Mouse (Mus musculus) right cerebral cortex, postnatal 36 days (tissue): ENCODE measurements around the gene Atf1.

Experiments used
- DNase-seq, 2 experiments: peaks; one replicate each; pipeline ENCODE4 v3.0.0; 2022; ENCODE audit warnings: low spot score in 2 of 2, mixed read lengths in 1 of 2

Atf1 gene

DNA sequence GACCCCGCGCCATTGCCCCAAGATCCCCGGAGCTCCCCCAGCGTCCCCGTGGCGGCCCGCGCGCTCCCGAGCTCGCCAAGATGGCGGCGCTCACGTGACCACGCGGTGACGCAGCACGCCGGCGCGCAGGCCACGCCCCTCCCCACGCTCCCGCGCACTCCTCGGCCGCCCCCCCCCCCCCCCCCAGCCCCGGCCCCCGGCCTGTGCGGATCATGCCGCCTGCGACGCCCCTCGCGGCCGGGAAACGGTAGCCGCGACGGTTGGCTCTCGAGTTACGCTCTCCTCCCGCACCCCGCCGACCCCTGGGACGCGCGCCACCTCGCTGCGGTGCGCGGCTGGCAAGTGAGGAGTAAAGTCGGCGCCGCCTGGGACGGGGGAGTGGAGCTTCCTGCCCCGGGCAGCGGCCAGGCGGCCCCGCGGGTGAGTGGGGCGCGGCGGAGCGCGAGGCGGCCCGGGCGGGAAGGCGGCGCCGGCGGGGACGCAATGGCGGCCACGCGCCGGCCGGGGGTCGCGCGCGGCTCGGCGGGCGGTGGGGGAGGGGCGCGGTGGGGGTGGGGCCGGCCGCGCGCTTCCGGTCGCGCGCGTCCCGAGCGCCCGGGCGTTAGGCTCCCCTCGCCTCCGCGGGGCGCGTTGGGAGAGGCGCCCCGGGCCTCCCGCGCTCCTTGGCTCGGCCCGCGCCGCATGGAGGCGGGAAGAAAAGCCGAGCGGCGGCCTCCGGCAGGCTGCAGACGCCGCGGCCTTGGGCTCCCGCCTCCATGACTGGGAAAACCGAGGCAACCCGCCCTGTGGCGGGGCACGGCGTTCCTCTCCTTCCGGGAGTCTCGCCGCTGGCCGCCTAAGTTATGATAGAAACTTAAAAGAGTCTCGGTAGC lies at the start of gene Atf1:
Gene Atf1, plus strand, starts transcription at position 157 of the 872 bp plus-strand sequence.
- DNase-seq, result peak; percentile 78 to 82

DNA sequence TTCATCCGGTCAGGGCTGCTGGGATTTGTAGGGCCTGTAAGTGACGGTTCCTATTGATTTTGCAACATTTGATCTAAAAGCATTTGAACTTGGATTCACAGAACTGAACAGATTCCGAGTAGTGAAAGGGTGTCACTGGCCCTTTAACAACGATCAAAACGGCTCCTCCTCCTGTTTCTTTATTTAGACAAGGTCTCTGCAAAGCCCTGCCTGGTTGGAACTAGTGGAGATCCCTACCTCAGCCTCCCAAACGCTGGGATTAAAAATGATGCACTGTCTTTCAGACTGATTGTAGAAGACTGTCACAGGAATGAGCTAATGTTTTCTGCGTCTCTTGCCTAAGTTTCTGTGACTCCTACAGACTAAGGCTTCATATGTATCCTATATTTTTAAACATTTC lies 49.1 kb upstream of the Atf1 start:
- no peak for DNase-seq

DNA sequence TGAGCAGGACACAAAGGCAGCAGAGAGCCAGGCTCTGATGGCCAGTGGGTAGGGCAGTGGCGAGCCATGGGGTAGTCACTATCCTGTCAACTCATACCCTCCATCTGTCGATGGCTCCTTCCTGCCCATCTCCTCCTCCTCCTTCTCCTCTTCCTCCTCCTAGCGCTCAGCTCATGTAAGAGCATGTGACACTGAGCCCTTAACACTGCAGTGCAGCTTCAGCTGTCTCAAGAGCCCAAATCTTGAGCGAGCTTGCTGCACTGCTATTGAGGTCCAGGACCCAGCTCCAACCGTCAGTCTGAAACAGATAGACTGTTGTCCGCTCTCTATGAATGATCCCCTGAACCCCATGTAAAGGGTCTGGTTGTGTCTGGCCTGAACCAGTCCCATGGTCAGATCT lies 47.9 kb upstream of the Atf1 start:
- no peak for DNase-seq

DNA sequence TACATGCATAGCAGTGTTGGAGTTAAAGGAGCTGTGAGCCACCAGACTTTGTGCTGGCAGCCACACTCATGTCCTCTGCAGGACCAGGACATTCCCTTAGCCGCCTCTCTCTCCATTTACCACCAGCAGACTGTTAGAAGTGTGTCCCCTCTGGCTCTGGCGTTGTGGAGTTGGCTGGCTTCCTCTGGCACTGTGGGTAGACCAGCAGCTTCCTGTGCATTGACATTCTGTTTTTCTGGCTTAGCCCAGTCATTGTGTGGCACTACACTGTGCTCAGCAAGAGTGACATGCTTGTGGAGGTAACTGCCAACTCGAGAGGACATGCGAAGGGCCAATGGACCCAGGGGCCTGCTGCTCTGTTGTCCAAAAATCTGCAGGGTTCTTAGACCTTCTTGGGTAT lies 47.4 kb upstream of the Atf1 start:
- no peak for DNase-seq

DNA sequence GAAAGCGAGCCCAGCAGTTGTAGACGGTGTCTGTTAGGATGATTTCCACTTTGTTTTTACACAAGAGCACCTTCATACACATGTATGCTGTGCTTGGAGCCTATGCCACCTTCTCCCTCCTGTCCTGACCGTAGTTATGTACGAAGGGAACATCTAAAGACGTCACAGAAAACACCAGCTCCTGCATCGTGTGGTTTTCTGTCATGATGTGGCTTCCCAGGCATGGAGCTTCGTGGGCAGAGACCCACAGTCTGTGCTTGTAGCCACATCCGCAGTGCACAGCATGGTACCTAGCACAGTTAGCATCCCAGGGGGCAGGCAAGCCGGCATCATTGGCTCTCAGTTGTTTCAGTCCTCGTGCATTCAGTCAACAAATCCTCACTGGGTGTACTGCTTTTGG lies 45.8 kb upstream of the Atf1 start:
- no peak for DNase-seq

DNA sequence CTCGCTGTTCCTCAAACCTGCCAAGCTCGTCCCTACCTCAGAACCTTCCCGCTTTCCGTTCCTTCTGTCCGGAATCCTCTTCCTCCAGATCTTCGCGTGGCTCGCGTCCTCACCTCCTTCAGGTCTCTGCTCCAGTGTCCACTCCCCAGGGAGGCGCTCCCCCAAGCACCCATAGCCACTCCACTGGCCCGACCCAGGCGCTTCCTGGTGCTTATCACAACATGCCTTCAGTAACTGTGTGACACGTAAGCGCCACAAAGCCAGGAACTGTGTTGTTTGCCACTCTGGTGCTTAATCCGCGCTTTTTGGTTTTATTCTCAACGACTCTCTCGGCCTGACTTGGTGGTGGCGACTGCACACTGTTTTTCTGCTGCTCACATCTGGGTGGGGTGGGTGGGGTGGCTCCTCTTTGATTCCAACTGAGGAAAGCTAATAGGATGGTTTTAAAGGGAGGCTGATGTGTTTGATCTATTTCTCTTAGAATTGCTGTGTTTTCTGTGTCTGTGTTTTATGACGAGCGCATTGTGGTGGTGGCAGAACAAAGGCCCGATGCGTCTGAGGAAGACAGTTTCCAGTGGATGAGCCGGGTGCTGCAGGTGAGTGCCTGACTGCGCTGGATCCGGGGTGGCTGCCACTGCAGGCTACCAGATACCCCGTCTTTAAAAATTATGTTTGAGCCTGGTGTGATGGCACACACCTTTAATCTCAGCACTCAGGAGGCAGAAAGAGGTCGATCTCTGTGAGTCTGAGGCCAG lies 44.9 kb upstream of the Atf1 start:
- DNase-seq, result no peak

DNA sequence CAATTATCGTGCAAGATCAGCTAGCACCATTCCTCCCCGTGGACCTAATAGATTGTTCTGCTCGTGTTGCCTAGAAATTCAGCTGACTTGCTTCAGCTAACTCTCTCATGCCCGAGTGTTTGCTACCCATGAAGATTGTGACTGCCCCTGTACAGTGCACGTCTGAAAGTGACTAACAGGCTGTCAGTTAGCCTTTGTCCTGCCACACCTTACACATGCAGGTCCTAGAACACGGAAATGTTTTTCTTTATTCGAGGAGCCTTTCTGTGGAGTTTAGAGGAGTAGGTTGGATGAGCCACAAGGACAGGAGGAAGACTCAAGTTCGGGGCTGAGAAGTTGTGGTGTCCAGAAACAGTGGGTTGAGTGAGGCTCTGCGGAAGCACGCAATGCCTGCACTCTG lies 44.1 kb upstream of the Atf1 start:
- DNase-seq, result no peak

DNA sequence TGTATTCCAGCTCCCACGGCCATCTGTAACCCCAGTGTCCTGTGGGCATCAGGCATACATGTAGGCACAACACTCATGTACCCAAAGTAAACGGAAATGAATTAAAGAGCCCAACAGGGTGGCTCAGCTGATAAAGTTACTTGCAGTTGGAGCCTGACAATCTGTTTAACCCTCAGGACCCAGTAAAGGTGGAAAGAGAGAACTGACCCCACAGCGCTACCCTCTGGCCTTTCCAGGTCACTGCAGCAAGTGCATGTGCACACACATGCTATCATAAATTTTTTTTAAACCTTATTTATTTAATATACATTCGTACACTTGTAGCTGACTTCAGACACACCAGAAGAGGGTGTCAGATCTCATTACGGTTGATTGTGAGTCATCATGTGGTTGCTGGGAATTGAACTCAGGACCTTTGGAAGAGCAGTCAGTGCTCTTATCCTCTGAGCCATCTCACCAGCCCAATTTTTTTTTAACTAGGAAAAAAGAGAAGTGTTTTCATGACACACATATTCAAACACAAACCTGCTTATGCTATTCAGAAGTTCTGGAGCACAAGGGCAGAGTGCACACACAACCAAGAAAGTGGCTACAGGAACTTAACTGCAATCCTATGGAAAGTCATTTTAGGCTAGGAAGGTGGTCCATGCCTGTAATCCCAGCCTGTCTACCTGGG lies 42.7 kb upstream of the Atf1 start:
- DNase-seq, result no peak

DNA sequence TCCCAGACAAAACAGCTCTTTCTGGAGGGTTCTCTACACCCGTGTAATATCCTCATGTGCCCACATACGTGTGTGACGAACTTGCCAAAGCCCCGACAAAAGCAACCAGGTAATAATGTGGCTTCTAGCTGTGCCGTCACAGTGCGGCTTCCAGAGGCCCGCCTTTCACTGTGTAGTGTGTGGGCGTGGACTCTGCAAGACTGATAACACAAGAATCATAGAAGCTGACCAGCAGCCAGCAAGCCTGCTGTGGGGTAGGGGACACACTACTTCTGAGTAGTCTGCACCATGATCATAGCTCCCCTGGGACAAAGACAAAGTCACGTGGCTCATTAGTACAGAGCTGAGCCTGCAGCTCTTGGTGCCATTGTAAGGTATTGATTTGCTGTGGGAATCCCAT lies 41.4 kb upstream of the Atf1 start:
- DNase-seq, result no peak

DNA sequence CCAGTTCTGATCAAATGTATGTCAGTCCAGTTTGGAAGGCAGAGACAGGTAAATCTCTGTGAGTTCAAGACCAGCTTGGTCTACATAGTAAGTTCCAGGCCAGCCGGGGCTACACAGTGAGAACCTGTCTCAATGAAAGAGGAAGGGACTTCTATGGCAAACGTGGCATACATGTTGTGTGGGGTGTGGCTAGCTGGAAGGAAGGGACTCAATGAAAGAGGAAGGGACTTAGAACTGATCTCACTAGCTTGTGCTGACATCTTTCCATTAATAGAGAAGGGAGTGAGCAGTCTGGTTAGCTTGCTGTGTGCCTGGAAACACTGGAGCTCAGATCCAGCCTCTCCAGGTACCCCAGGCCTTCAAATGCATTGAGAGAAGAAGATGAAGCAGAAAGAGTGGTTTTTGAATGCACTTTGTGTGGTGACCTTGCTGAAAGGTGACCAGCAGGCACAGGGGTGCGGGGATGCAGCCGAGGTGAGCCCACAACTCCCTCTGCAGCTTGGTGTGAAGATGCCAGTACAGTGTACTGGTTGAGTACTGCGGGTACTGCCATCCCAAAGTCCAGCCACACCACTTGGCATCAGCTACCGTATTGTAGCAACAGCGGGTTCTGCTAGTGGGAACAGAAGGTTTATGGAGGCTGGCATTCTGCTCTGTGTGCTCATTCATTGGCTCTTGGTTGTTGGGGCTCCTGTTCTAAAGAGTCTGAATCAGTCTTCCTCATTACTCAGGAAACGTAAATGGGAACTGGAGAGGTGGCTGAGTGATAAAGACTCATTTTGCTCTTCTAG lies 40.5 kb upstream of the Atf1 start:
- no peak for DNase-seq

DNA sequence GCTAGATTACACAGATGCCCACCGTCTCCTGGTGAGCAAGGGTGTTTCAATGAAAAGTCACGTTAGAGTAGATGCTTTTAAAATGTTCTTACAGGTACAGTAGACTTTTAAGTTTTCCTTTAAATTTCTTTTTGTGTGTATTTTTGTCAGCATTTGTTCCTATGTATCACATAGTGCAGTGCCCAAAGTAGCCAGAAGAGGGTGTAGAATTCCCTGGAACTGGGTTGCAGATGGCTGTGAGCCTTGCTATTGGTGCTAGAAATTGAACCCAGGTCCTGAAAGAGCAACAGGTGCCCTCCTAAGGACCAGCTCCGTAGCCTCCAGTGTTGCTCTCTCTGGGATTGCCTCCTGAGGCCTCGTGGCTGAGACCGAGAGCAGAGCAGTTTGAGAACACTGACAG lies 39.1 kb upstream of the Atf1 start:
- no peak for DNase-seq

DNA sequence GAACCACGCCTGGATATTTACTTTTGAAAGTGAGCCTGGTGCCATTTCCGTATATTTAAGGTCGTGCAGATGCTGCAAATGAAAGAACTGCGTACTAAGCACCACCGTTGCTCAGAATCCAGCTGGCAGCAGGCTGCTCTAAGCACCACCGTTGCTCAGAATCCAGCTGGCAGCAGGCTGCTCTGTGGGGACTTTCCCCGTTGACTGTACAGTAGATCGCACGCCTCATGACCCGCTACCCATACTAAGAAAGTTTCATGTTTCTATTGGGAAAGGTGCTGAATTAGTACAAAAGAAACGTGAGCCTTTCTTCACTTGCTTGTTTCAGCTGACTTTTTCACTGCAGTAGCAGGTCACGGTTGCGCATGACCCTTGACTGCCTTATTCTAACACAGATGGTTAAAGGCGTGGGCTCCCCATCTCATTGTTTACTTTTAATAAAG lies 38.6 kb upstream of the Atf1 start:
- no peak for DNase-seq

DNA sequence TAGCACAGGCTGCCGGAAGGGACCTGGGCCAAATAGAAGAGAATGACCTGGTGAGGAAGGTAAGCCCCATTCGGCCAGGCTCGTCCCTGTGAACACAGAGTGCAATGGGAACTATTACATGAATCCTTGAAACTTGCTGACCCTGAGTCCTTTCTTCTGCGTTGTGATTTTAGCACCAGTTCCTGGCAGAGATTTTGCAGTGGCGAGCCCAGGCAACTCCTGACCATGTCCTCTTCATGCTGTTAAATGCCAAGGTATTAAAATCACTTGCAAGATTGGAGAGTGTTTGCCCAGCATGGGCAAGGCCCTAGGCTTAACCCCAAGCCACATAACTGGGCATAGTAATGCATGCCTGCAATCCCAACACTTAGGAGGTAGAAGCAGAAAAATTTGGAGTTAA lies 37.5 kb upstream of the Atf1 start:
- DNase-seq, result no peak

DNA sequence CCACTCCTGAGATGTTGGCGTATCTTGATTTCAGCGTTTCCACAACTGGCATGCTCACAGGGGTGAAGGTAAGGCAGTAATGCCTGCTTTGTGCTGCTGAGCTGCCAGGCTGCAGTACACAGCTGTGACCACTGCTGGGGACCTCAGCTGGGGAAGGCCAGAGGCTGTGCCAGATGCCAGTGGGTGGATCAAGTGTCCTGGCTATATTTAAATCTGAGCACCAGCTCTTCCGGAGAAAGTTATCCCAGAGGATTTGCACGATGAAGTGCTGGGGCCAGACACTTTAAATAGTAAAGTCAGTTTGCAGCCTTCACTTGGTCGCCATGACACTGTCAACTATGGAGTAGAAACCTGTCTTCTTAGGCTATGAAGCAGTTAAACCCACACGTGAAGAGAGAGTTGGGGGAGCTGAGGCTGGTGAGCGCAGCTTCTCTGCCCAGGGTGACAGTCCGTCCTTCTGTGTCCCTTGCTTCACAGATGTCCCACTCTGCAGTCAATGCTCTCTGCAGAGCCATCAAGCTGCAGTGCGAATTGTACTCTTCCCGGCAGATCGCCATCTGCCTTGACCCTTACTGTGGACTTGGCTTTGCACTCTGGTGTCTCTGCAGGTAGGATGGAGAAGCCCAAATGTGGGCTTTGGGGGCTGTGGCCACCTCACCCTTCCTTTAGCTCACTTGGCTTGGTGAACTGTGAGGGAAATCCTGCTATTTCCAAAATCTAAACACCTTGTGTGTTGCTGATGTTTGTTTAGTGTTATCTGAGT lies 28.5 kb upstream of the Atf1 start:
- DNase-seq, result no peak

DNA sequence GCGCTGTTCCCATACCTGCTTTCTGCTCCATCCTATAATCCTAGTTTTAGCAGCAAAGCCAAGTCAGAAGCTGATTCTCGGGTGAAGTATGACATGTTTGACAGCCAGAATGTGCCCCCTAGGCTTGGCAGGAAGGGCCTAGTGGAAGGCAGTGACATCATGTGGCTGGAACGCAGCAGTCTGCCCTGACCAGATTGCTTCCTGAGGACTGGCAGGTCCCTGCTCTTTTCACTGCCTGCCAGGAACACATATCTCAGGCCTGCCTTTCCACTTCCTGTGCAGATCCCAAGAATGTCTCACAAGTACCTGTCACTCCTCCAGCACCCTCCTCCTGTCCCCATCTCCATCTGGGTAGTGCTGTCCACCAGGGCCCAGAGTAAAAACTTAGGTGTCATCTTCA lies 27.8 kb upstream of the Atf1 start:
- no peak for DNase-seq

DNA sequence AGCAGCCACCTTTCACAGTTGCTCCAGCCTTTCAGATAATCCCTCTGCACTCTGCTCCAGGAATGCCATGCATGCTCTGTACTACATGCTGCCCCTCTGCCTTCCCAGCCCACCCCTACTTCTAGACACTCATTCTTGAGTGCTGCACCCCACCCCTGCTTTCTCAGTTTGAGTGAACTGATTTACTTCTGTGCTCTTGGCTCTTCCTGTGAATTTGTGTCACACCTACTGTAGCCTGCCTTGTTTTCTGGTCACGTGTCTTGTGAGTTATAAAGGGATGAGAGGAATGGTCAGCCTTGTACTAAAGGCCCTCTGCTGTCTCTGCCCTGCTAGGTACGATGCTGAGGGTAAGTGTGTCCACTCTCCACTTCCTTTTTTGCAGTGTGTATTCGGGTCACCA lies 25.8 kb upstream of the Atf1 start:
- DNase-seq, result no peak

DNA sequence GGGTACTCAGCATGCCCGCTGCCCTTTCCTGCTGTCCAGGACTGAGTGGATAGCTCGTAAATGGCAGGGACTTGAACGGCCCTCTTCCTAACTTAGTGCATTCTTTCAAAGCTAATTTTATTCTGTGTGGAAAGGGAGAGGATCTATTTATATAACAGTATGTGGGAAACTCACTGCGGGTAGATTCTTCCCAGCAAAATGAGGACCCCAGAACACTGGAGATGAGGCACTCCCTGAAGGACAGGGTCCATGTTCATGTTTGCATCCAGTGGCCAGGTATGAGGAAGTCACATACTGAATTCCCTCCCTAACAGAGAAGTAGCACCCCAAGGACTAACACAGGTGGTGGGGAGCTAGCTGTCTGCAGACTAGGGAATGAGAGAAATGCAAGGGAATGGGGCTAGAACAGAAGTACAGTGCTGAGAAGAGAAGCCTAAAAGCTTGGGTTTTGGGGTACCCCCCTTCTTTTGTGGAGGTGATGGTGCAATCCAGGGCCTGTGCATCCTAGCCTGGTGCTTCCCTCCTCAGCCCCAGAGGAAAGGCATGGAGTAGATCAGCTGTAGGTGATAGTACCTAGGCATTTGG lies 25.1 kb upstream of the Atf1 start:
- no peak for DNase-seq

DNA sequence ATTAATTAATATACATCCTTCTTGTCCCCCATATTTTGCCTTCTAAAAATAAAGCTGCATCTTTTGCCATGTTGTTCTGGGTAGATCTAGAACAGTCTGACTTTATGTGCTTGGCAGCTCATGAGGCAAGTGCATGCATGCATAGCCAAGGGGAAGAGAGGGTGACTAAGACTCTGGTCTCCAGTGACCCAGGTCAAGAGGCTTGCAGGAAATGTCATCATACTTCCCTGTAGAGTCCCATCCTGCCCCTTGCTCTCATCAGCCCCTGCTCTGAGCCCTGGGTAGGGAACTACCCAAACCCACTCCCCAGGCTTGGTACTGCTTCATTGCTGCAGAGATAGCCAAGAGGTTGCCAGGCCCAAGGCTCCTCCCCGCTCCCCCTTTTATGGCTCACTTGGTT lies 23.0 kb upstream of the Atf1 start:
- DNase-seq, result no peak

DNA sequence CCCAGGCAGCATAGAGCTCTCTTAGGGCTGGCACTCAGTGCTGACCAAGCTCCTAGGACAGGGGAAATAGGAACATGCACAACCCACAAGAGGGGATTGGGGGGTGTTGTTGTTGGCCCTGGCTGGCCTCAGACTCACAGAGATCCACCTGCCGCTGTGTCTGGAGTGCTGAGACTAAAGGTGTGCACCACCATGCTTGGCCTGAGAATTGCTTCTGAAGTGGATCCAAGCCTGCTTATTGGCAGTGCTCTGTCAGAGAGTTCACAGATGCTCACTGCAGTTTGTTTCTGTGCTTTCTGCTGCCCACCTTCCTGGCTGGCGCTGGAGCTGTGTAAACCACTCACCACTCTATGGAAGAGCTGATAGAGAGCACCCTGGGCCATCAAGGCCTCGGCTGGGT lies 17.6 kb upstream of the Atf1 start:
- DNase-seq, result no peak

DNA sequence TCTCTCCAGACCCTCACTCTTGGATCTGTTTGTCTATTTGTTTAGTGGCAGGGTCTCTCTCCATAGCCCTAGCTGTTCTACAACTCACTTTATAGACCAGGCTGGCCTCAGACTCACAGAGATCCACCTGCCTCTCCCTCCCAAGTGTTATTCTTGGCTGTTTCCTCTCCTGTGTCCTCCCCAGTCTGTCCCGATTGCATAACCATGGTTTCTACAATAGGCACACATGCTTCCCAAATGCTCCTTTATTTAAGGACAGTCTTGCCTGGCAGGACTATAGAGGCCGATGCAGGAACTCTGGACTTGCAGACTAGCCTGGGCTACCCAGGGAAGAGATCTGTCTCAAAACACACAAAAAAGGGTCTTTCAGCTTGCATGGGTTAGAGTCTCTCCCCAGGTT lies 14.3 kb upstream of the Atf1 start:
- no peak for DNase-seq

DNA sequence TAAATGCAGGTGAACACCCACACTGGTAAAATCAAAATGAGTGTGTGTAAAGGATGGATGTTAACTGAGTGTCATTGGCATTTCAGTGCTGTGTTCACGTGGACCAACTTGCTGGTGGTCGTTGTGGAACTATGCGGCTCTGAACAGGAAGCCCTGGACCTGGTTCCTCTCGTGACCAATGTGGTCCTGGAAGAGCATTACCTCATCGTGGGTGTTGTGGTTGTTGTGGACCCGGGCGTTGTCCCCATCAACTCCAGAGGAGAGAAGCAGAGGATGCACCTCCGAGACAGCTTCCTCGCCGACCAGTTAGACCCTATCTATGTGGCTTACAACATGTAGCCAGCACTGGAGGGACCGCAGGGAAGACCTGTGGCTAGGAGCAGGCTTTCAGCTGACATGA lies 12.5 kb upstream of the Atf1 start:
- no peak for DNase-seq
